ENCODE assay signal across 8 mouse cellular contexts in the genomic region with DNA sequence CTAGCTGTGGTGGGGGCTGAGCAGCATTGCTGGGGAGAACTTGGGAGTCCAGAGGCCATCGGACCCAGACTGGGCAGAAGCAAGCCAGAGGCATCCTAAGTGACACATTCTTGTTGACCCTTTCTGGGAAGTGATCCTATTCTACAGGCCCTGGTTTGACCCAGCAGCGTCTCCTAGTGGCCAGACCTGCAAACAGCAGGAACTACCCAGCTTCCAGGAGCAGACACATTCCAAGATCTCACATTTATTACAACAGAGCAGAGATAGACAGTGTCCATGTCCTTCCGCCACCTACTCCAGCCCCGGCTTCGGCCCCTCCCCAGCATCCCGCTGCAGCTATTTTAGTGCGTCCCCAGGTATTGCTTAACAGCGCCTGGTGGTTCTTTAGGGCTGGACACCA. TPM values are rescaled to one million over a fixed set of nuclear protein-coding genes. Genes with fewer than 3 reads are reported as not detected.
A peak's percentile ranks its signal among the peaks of the same experiment; 100 is the strongest.
DNase-seq lines count a peak whose midpoint lies in the region; ATAC-seq and TF ChIP-seq lines count a peak whose summit lies in the region.

No protein-coding gene starts in this region.

- no peak for TF ChIP-seq EP300 in heart, postnatal 0 days (IDR thresholded peaks at IDR 0.05; ENCODE audit: low read depth)

- H3K4me2 ChIP-seq in heart, postnatal 0 days (ENCODE audit: low read depth, low read length): no peak overlapping the region
- peak overlapping the region; percentile 80 for H3K4me2 ChIP-seq in hindbrain, embryonic 13.5 days
- peak overlapping the region; percentile 74; the same call in 1 of the 2 replicates for H3K4me2 ChIP-seq in midbrain, embryonic 12.5 days (replicated peaks)

- H3K27ac ChIP-seq in heart, postnatal 0 days (ENCODE audit: low read depth): no peak overlapping the region
- H3K27ac ChIP-seq in hindbrain, embryonic 13.5 days: no peak overlapping the region
- H3K27ac ChIP-seq in midbrain, embryonic 12.5 days (replicated peaks): no peak overlapping the region
- H3K27ac ChIP-seq in thymus, adult 2 months (ENCODE audit: control insufficient read depth, insufficient read depth, low read length): no peak overlapping the region

- DNase-seq in heart, postnatal 0 days (ENCODE audit: low spot score): no peak
- no peak for DNase-seq in heart, adult 9 months (ENCODE audit: low spot score in 2 of 2)
- peak; percentile 84 for DNase-seq in MN1 (ENCODE audit: low spot score)
- peak; percentile 72 for DNase-seq in embryo, embryonic 11 days
- DNase-seq in left cerebral cortex, postnatal 14 days (ENCODE audit: low spot score in 2 of 2): peak; percentile 72 to 89
- peak; percentile 69 for DNase-seq in thymus, adult 2 months

- H3K4me3 ChIP-seq in heart, postnatal 0 days (ENCODE audit: low read depth, low read length): no peak overlapping the region
- H3K4me3 ChIP-seq in hindbrain, embryonic 13.5 days: no peak overlapping the region
- H3K4me3 ChIP-seq in midbrain, embryonic 12.5 days: no peak overlapping the region
- H3K4me3 ChIP-seq in thymus, adult 2 months (ENCODE audit: control insufficient read depth, insufficient read depth, low read length): no peak overlapping the region

- H3K9ac ChIP-seq in heart, postnatal 0 days (replicated peaks; ENCODE audit: low read depth, low read length): no peak overlapping the region
- no peak overlapping the region for H3K9ac ChIP-seq in hindbrain, embryonic 13.5 days
- no peak overlapping the region for H3K9ac ChIP-seq in midbrain, embryonic 12.5 days (replicated peaks)

- TF ChIP-seq CTCF in heart, postnatal 0 days (IDR thresholded peaks at IDR 0.05; ENCODE audit: low read depth): peak; percentile 71
- peak; percentile 75; the same call in 1 of the 2 replicates for TF ChIP-seq CTCF in thymus, adult 2 months (IDR thresholded peaks at IDR 0.05; ENCODE audit: borderline replicate concordance, control insufficient read depth, extremely low read depth, insufficient read depth, low read length, poor library complexity)

- intact Hi-C loops in left cerebral cortex, postnatal 14 days (cut with DNase I): no loop called here

- TF ChIP-seq POLR2A in thymus, adult 2 months (IDR thresholded peaks at IDR 0.05; ENCODE audit: control insufficient read depth, extremely low read depth, insufficient read depth, low read length, poor library complexity): no peak

- peaks cover 5% of the 10 kb centered on the region for H3K4me1 ChIP-seq in heart, postnatal 0 days (ENCODE audit: control insufficient read depth, insufficient read depth)
- peaks cover 67% of the 10 kb centered on the region for H3K4me1 ChIP-seq in hindbrain, embryonic 13.5 days (replicated peaks)
- peaks cover 50% of the 10 kb centered on the region for H3K4me1 ChIP-seq in midbrain, embryonic 12.5 days
- H3K4me1 ChIP-seq in thymus, adult 2 months (replicated peaks; ENCODE audit: control insufficient read depth, insufficient read depth, low read length): peaks cover 9% of the 10 kb centered on the region

- no peaks in the 10 kb centered on the region for H3K9me3 ChIP-seq in heart, postnatal 0 days (replicated peaks; ENCODE audit: control insufficient read depth, low read length)
- H3K9me3 ChIP-seq in hindbrain, embryonic 13.5 days: no peaks in the 10 kb centered on the region
- H3K9me3 ChIP-seq in midbrain, embryonic 12.5 days: no peaks in the 10 kb centered on the region

- WGBS in heart, postnatal 0 days: 20% methylated on average over 8 of the region's 8 CpGs
- 20% methylated on average over 8 of the region's 8 CpGs for WGBS in hindbrain, embryonic 13.5 days
- WGBS in midbrain, embryonic 12.5 days: 30% methylated on average over 8 of the region's 8 CpGs
- WGBS in thymus, adult 2 months: 61% methylated on average over 8 of the region's 8 CpGs

- H3K36me3 ChIP-seq in heart, postnatal 0 days (replicated peaks; ENCODE audit: control insufficient read depth, insufficient read depth, low read length): peaks cover 8% of the 10 kb centered on the region; the same call in 1 of the 2 replicates
- peaks cover 13% of the 10 kb centered on the region for H3K36me3 ChIP-seq in hindbrain, embryonic 13.5 days
- H3K36me3 ChIP-seq in midbrain, embryonic 12.5 days: peaks cover 12% of the 10 kb centered on the region; the same call in 1 of the 2 replicates
- no peaks in the 10 kb centered on the region for H3K36me3 ChIP-seq in thymus, adult 2 months (ENCODE audit: control insufficient read depth, insufficient read depth, low read length)

- ATAC-seq in heart, postnatal 0 days (ENCODE audit: insufficient read depth, low read depth): no peak
- ATAC-seq in hindbrain, embryonic 13.5 days (ENCODE audit: low FRiP score): no peak
- no peak; the same call in 1 of the 2 replicates for ATAC-seq in midbrain, embryonic 12.5 days (ENCODE audit: low FRiP score, low read depth)

- peaks cover 7% of the 10 kb centered on the region for H3K27me3 ChIP-seq in heart, postnatal 0 days (ENCODE audit: control insufficient read depth, insufficient read depth, low read length)
- no peaks in the 10 kb centered on the region for H3K27me3 ChIP-seq in hindbrain, embryonic 13.5 days
- peaks cover 21% of the 10 kb centered on the region for H3K27me3 ChIP-seq in midbrain, embryonic 12.5 days
- H3K27me3 ChIP-seq in thymus, adult 2 months (ENCODE audit: control insufficient read depth, insufficient read depth, low read length): no peaks in the 10 kb centered on the region

RNA-seq across cellular contexts. Expression of gene Efna4, which starts 1.6 kb away (rescaled TPM):
- total RNA-seq in heart, postnatal 0 days (2014; rRNA removed; ENCODE audit: low replicate concordance): 2.7 and 7.2 TPM in 2 replicates
- polyA plus RNA-seq in heart, postnatal 0 days (2015; fragmentation: Nextera tagmentation; extraction: Ambion mirVana): 2.6 and 3.5 TPM in 2 replicates
- 8.6 and 9.8 TPM in 2 replicates for polyA plus RNA-seq in hindbrain, embryonic 13.5 days (2015; fragmentation: Nextera tagmentation; extraction: Ambion mirVana)
- total RNA-seq in left cerebral cortex, postnatal 14 days (2021): under 1 TPM; 0.29 to 0.61 TPM
- 16.8 and 17.3 TPM in 2 replicates for polyA plus RNA-seq in midbrain, embryonic 12.5 days (2016; fragmentation: Nextera tagmentation; extraction: Ambion mirVana)
- polyA plus RNA-seq in thymus, adult 2 months (2012; rRNA removed): 12.5 TPM in 2 replicates

RNA-seq across cellular contexts. Expression of gene Adam15, which starts 10.4 kb away (rescaled TPM):
- 99.0 and 115 TPM in 2 replicates for total RNA-seq in heart, postnatal 0 days (2014; rRNA removed; ENCODE audit: low replicate concordance)
- 72.3 and 82.2 TPM in 2 replicates for polyA plus RNA-seq in heart, postnatal 0 days (2015; fragmentation: Nextera tagmentation; extraction: Ambion mirVana)
- 41.5 and 47.0 TPM in 2 replicates for polyA plus RNA-seq in hindbrain, embryonic 13.5 days (2015; fragmentation: Nextera tagmentation; extraction: Ambion mirVana)
- total RNA-seq in left cerebral cortex, postnatal 14 days (2021): 10 to 100 TPM; 95.0 TPM
- polyA plus RNA-seq in midbrain, embryonic 12.5 days (2016; fragmentation: Nextera tagmentation; extraction: Ambion mirVana): 35.0 and 37.0 TPM in 2 replicates
- polyA plus RNA-seq in thymus, adult 2 months (2012; rRNA removed): 38.7 and 49.6 TPM in 2 replicates

RNA-seq across cellular contexts. Expression of gene Efna3, which starts 16.7 kb away (rescaled TPM):
- total RNA-seq in heart, postnatal 0 days (2014; rRNA removed; ENCODE audit: low replicate concordance): not detected in 2 replicates
- polyA plus RNA-seq in heart, postnatal 0 days (2015; fragmentation: Nextera tagmentation; extraction: Ambion mirVana): 0.12 and 0.44 TPM in 2 replicates
- polyA plus RNA-seq in hindbrain, embryonic 13.5 days (2015; fragmentation: Nextera tagmentation; extraction: Ambion mirVana): 46.8 and 49.7 TPM in 2 replicates
- total RNA-seq in left cerebral cortex, postnatal 14 days (2021): 10 to 100 TPM; 48.5 to 49.6 TPM
- 10.7 and 11.1 TPM in 2 replicates for polyA plus RNA-seq in midbrain, embryonic 12.5 days (2016; fragmentation: Nextera tagmentation; extraction: Ambion mirVana)
- 3.7 and 4.2 TPM in 2 replicates for polyA plus RNA-seq in thymus, adult 2 months (2012; rRNA removed)

RNA-seq across cellular contexts. Expression of gene Dcst2, which starts 22.4 kb away (rescaled TPM):
- 0.39 TPM in 1 of 2 replicates, not detected in the other for total RNA-seq in heart, postnatal 0 days (2014; rRNA removed; ENCODE audit: low replicate concordance)
- polyA plus RNA-seq in heart, postnatal 0 days (2015; fragmentation: Nextera tagmentation; extraction: Ambion mirVana): 0.07 TPM in 1 of 2 replicates, not detected in the other
- 0.14 and 0.17 TPM in 2 replicates for polyA plus RNA-seq in hindbrain, embryonic 13.5 days (2015; fragmentation: Nextera tagmentation; extraction: Ambion mirVana)
- total RNA-seq in left cerebral cortex, postnatal 14 days (2021): under 1 TPM; 0.34 to 0.35 TPM
- polyA plus RNA-seq in midbrain, embryonic 12.5 days (2016; fragmentation: Nextera tagmentation; extraction: Ambion mirVana): 0.22 and 0.29 TPM in 2 replicates
- 0.36 and 0.50 TPM in 2 replicates for polyA plus RNA-seq in thymus, adult 2 months (2012; rRNA removed)

RNA-seq across cellular contexts. Expression of gene Dcst1, which starts 25.6 kb away (rescaled TPM):
- total RNA-seq in heart, postnatal 0 days (2014; rRNA removed; ENCODE audit: low replicate concordance): 0.50 TPM in 1 of 2 replicates, not detected in the other
- polyA plus RNA-seq in heart, postnatal 0 days (2015; fragmentation: Nextera tagmentation; extraction: Ambion mirVana): 0.10 and 0.29 TPM in 2 replicates
- polyA plus RNA-seq in hindbrain, embryonic 13.5 days (2015; fragmentation: Nextera tagmentation; extraction: Ambion mirVana): 1.1 and 1.3 TPM in 2 replicates
- under 1 TPM in 1 of 2 experiments, not detected in 1; 0.23 TPM for total RNA-seq in left cerebral cortex, postnatal 14 days (2021)
- polyA plus RNA-seq in midbrain, embryonic 12.5 days (2016; fragmentation: Nextera tagmentation; extraction: Ambion mirVana): 0.20 and 0.65 TPM in 2 replicates
- 0.24 and 0.32 TPM in 2 replicates for polyA plus RNA-seq in thymus, adult 2 months (2012; rRNA removed)

Comparison
In these comparisons a context has a peak if more than half of its experiments do, and no peak if none do; other contexts are left out.
1. DNase-seq: peak in MN1 (single experiment), embryo, embryonic 11 days (single experiment), left cerebral cortex, postnatal 14 days (2 of 2) and thymus, adult 2 months (single experiment); none in heart, postnatal 0 days (single experiment) and heart, adult 9 months (0 of 2).